In genomic region chr12:111894082-111894481, GRCm38 (mm10) we compare ENCODE assay signal across 8 mouse cellular contexts. TPM values are rescaled to one million over a fixed set of nuclear protein-coding genes. Genes with fewer than 3 reads are reported as not detected.
DNase-seq lines count a peak whose midpoint lies in the region; ATAC-seq and TF ChIP-seq lines count a peak whose summit lies in the region.

No protein-coding gene starts in this region.

- no peaks in the 10 kb centered on the region for H3K27me3 ChIP-seq in heart, embryonic 13.5 days (replicated peaks)
- no peaks in the 10 kb centered on the region for H3K27me3 ChIP-seq in lung, embryonic 14.5 days (ENCODE audit: insufficient read depth, low read length)
- H3K27me3 ChIP-seq in forebrain, embryonic 16.5 days (replicated peaks; ENCODE audit: control insufficient read depth, insufficient read depth, low read length): no peaks in the 10 kb centered on the region

- no peak overlapping the region for H3K4me2 ChIP-seq in heart, embryonic 13.5 days
- no peak overlapping the region for H3K4me2 ChIP-seq in lung, embryonic 14.5 days
- H3K4me2 ChIP-seq in forebrain, embryonic 16.5 days (ENCODE audit: low read length): no peak overlapping the region

- no peak for ATAC-seq in heart, embryonic 13.5 days (ENCODE audit: extremely low read depth, insufficient number of reproducible peaks, low FRiP score, low TSS enrichment)
- peak; percentile 63 for ATAC-seq in lung, embryonic 14.5 days (ENCODE audit: insufficient read depth)
- no peak for ATAC-seq in forebrain, embryonic 16.5 days

- H3K9me3 ChIP-seq in heart, embryonic 13.5 days: no peaks in the 10 kb centered on the region
- H3K9me3 ChIP-seq in lung, embryonic 14.5 days (ENCODE audit: low read depth, low read length): no peaks in the 10 kb centered on the region
- H3K9me3 ChIP-seq in forebrain, embryonic 16.5 days (ENCODE audit: control insufficient read depth, low read length): no peaks in the 10 kb centered on the region

- peak overlapping the region; percentile 11; the same call in 1 of the 2 replicates for H3K9ac ChIP-seq in heart, embryonic 13.5 days
- H3K9ac ChIP-seq in lung, embryonic 14.5 days: no peak overlapping the region
- H3K9ac ChIP-seq in forebrain, embryonic 16.5 days (replicated peaks; ENCODE audit: low read depth, low read length): no peak overlapping the region

- no peaks in the 10 kb centered on the region for H3K36me3 ChIP-seq in heart, embryonic 13.5 days
- no peaks in the 10 kb centered on the region for H3K36me3 ChIP-seq in lung, embryonic 14.5 days (ENCODE audit: insufficient read depth)
- no peaks in the 10 kb centered on the region for H3K36me3 ChIP-seq in forebrain, embryonic 16.5 days (ENCODE audit: control insufficient read depth, insufficient read depth)

- DNase-seq in cerebellum, postnatal 10 days: peak; percentile 63 to 71
- no peak for DNase-seq in cerebellum, adult 8-10 months
- DNase-seq in adrenal gland, adult 18-20 months (ENCODE audit: low spot score in 2 of 2): peak; percentile 42 to 54
- DNase-seq in lung, embryonic 14.5 days: peak; percentile 65
- no peak for DNase-seq in layer of hippocampus, postnatal 25 days (ENCODE audit: extremely low spot score in 1 of 2, low spot score in 1 of 2)
- DNase-seq in thymus, adult 18-20 months: no peak

- H3K27ac ChIP-seq in heart, embryonic 13.5 days (replicated peaks): peak overlapping the region; percentile 85
- H3K27ac ChIP-seq in lung, embryonic 14.5 days (ENCODE audit: low read depth): peak overlapping the region; percentile 31; the same call in 1 of the 2 replicates
- H3K27ac ChIP-seq in forebrain, embryonic 16.5 days (ENCODE audit: low read length): no peak overlapping the region

- TF ChIP-seq CTCF in lung, embryonic 14.5 days (IDR thresholded peaks at IDR 0.05; ENCODE audit: low read depth): no peak

- no peak overlapping the region for H3K4me3 ChIP-seq in heart, embryonic 13.5 days
- H3K4me3 ChIP-seq in lung, embryonic 14.5 days (ENCODE audit: low read depth, low read length): no peak overlapping the region
- H3K4me3 ChIP-seq in forebrain, embryonic 16.5 days (replicated peaks; ENCODE audit: low read length): no peak overlapping the region

- WGBS in heart, embryonic 13.5 days: 0% methylated on average over 1 of the region's 1 CpGs
- WGBS in lung, embryonic 14.5 days: 39% methylated on average over 1 of the region's 1 CpGs
- WGBS in forebrain, embryonic 16.5 days: 53% methylated on average over 1 of the region's 1 CpGs

- peaks cover 66% of the 10 kb centered on the region for H3K4me1 ChIP-seq in heart, embryonic 13.5 days
- H3K4me1 ChIP-seq in lung, embryonic 14.5 days (ENCODE audit: insufficient read depth): peaks cover 7% of the 10 kb centered on the region; the same call in 1 of the 2 replicates
- peaks cover 7% of the 10 kb centered on the region; the same call in 1 of the 2 replicates for H3K4me1 ChIP-seq in forebrain, embryonic 16.5 days (replicated peaks; ENCODE audit: control insufficient read depth, insufficient read depth, low read length)

RNA-seq across cellular contexts. Expression of gene Ppp1r13b, which starts 13.8 kb away (rescaled TPM):
- 10 to 100 TPM; 16.2 to 19.4 TPM for total RNA-seq in adrenal gland, adult 18-20 months (2021)
- polyA plus RNA-seq in heart, embryonic 13.5 days (2015; fragmentation: Nextera tagmentation; extraction: Ambion mirVana): 12.4 and 12.5 TPM in 2 replicates
- polyA plus RNA-seq in lung, embryonic 14.5 days (2014; fragmentation: Nextera tagmentation; extraction: Ambion mirVana): 28.9 and 29.0 TPM in 2 replicates
- total RNA-seq in layer of hippocampus, postnatal 25 days (2021): 10 to 100 TPM; 89.5 to 91.9 TPM
- polyA plus RNA-seq in forebrain, embryonic 16.5 days (2015; fragmentation: Nextera tagmentation; extraction: Ambion mirVana): 21.8 and 23.5 TPM in 2 replicates

Comparison
In these comparisons a context has a peak if more than half of its experiments do, and no peak if none do; other contexts are left out.
1. DNase-seq: peak in cerebellum, postnatal 10 days (2 of 2), adrenal gland, adult 18-20 months (2 of 2) and lung, embryonic 14.5 days (single experiment); none in cerebellum, adult 8-10 months (single experiment), layer of hippocampus, postnatal 25 days (0 of 2) and thymus, adult 18-20 months (0 of 2).